Mouse (Mus musculus) liver, adult 2 months (tissue): ENCODE measurements at regions not wholly inside any gene's neighbourhood (a gene's known extent, or its start where the extent isn't known, plus 50 kb on each side); places are given as distances from the start of the nearest gene placed in this dataset.

Experiments used
- DNase-seq: peaks from one replicate; pipeline ENCODE4 v3.0.0-alpha.2; 2011; ENCODE audit warnings: low read depth, low spot score; ENCODE audit errors: extremely low read depth
- H3K27ac ChIP-seq: fragments of 200-500 bp; replicated peaks from 2 replicates; pipeline ENCODE4 v1.5.1; 2012; ENCODE audit warnings: low read depth, mild to moderate bottlenecking, control low read depth, inconsistent platforms, low read length; ENCODE audit not compliant: insufficient read depth
- H3K27me3 ChIP-seq: fragments of 200-500 bp; 2 replicates; pipeline ENCODE4 v1.6.1; 2012; ENCODE audit warnings: mild to moderate bottlenecking, moderate library complexity, low read length, inconsistent platforms; ENCODE audit not compliant: control insufficient read depth, insufficient read depth
- H3K36me3 ChIP-seq: fragments of 200-500 bp; 2 replicates; pipeline ENCODE4 v1.6.1; 2012; ENCODE audit warnings: low read length, inconsistent platforms; ENCODE audit not compliant: control insufficient read depth, insufficient read depth
- H3K4me1 ChIP-seq: fragments of 200-500 bp; 2 replicates; pipeline ENCODE4 v1.6.1; 2011; ENCODE audit warnings: low read length; ENCODE audit not compliant: control insufficient read depth, insufficient read depth
- H3K4me3 ChIP-seq: fragments of 200-500 bp; 2 replicates; pipeline ENCODE4 v1.5.1; 2011; ENCODE audit warnings: low read depth, mild to moderate bottlenecking, control low read depth, low read length, moderate library complexity; ENCODE audit not compliant: insufficient read depth
- H3K79me2 ChIP-seq: fragments of 200-500 bp; 2 replicates; pipeline ENCODE4 v1.6.1; 2012; ENCODE audit warnings: inconsistent platforms, mild to moderate bottlenecking, low read length, moderate library complexity; ENCODE audit not compliant: control insufficient read depth, insufficient read depth
- H3K9ac ChIP-seq: fragments of 200-500 bp; 2 replicates; pipeline ENCODE4 v1.6.1; 2012; ENCODE audit warnings: low read depth, mild to moderate bottlenecking, control low read depth, inconsistent platforms, low read length
- CTCF ChIP-seq: fragments of 200-500 bp; IDR thresholded peaks from 2 replicates; pipeline ENCODE4 v1.5.1; 2011; ENCODE audit warnings: low read depth, low read length, control low read depth
- POLR2A ChIP-seq: fragments of 200-500 bp; IDR thresholded peaks from 2 replicates; pipeline ENCODE4 v1.6.1; 2011; ENCODE audit warnings: low read length, control low read depth; ENCODE audit not compliant: insufficient read depth; ENCODE audit errors: extremely low read depth
- WGBS: fragments of 180-500 bp; shearing (Covaris S2); methylation state at CpG from one replicate; pipeline ENCODE4 v1.1.7; 2018; 5-methylcytosine and 5-hydroxymethylcytosine counted together

DNA sequence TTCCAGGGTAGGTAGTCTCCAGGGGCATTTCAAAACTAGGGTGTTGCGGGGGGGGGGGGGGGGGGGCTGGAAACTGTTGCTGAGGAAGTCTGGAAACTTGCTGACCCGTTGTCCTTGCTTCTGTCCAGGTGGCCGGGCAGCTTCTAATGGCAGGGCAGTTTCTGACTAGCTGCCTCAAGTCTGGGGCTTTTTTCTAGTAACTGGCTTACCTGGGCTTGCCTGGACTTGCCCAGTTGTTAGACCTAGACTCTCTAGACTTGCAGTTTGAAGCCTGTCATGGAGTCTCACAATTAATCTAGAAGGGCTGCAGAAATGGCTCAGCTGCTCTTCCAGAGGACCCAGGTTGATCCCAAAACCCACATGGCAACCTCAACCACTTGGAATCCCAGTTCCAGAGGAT is 220.7 kb downstream of the Fam43a start:
- TF ChIP-seq CTCF (no peak), POLR2A (no peak)
- no peaks in the 10 kb centered on the region for H3K36me3 ChIP-seq
- 100% methylated on average over 3 of the region's 3 CpGs for WGBS
- no peaks in the 10 kb centered on the region for H3K79me2 ChIP-seq
- DNase-seq = no peak
- no peak overlapping the region for H3K27ac ChIP-seq
- no peak overlapping the region for H3K9ac ChIP-seq
- H3K4me1 ChIP-seq = peaks cover 10% of the 10 kb centered on the region
- H3K4me3 ChIP-seq = no peak overlapping the region
- no peaks in the 10 kb centered on the region for H3K27me3 ChIP-seq

DNA sequence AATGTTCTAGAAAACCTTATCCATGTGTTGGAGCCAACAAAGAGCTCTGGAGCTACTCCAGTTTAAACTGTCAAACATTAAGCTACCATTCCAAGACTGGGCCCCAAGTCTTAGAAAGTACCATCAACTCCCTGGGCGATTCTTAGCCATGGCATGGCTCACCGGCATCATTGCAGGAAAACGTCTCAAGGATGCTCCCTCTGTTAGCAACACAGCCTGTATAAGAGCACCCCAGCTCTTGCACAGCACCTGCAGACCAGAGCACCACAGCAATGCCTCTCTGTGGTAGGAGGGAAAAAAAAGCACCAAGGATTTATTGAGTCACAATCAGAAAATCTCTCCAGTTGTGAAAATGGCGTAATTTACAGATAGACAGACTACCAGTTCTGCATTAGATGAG is 221.2 kb downstream of the Fam43a start:
- Histone ChIP-seq H3K27me3 (no peaks in the 10 kb centered on the region), H3K4me3 (no peak overlapping the region), H3K27ac (no peak overlapping the region), H3K9ac (no peak overlapping the region), H3K36me3 (no peaks in the 10 kb centered on the region), H3K79me2 (no peaks in the 10 kb centered on the region), H3K4me1 (peaks cover 10% of the 10 kb centered on the region)
- TF ChIP-seq POLR2A (no peak), CTCF (no peak)
- DNase-seq = no peak
- WGBS = 78% methylated on average over 4 of the region's 4 CpGs

DNA sequence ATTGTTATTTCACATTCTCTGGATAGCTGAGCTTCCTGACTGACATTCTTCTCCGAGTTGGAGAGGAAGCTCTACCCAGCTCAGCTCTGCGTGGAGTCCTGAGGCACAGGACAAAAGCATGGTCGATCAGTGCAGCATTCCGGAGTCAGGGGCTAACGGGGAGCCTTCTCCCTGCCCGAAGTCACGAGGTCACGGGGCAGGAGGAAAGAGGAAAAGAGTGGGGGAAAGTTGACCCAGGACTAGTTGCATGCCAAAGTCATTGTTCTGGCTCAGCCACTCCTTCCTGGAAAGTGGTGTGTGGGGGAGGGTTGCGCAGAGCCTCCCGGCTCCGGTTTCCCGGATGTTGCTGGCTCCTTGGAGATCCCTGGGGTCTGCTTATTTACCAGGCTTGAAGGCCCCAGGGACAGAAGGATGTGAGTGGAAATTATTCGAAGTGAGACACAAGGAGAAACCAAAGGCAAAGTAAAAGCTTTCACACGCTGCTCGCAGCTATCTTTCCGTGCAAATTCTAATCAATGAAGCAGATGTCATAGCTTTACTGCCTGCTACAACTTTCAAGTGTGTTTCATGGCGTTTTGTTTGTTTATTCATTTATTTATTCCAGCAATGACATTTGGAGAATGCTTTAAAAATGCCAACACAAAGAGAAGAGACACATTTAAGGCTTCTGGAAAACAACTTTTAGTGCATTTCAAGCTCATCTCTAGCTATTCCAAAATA is 221.8 kb downstream of the Fam43a start:
- H3K4me3 ChIP-seq = peak overlapping the region; percentile 4; the same call in 1 of the 2 replicates
- DNase-seq = peak; percentile 43
- no peaks in the 10 kb centered on the region for H3K79me2 ChIP-seq
- no peaks in the 10 kb centered on the region for H3K36me3 ChIP-seq
- H3K4me1 ChIP-seq = peaks cover 10% of the 10 kb centered on the region
- no peaks in the 10 kb centered on the region for H3K27me3 ChIP-seq
- 4% methylated on average over 17 of the region's 17 CpGs for WGBS
- TF ChIP-seq POLR2A (no peak), CTCF (no peak)
- H3K9ac ChIP-seq = peak overlapping the region; percentile 4; the same call in 1 of the 2 replicates
- peak overlapping the region; percentile 21 for H3K27ac ChIP-seq

GRCm38 (mm10) chr16:30821911-30822578 is 222.5 kb downstream of the Fam43a start:
- Histone ChIP-seq H3K4me1 (peaks cover 10% of the 10 kb centered on the region), H3K27me3 (no peaks in the 10 kb centered on the region), H3K4me3 (no peak overlapping the region), H3K79me2 (no peaks in the 10 kb centered on the region), H3K9ac (no peak overlapping the region), H3K27ac (no peak overlapping the region), H3K36me3 (no peaks in the 10 kb centered on the region)
- TF ChIP-seq CTCF (no peak), POLR2A (no peak)
- WGBS = 64% methylated on average over 13 of the region's 13 CpGs
- no peak for DNase-seq

DNA sequence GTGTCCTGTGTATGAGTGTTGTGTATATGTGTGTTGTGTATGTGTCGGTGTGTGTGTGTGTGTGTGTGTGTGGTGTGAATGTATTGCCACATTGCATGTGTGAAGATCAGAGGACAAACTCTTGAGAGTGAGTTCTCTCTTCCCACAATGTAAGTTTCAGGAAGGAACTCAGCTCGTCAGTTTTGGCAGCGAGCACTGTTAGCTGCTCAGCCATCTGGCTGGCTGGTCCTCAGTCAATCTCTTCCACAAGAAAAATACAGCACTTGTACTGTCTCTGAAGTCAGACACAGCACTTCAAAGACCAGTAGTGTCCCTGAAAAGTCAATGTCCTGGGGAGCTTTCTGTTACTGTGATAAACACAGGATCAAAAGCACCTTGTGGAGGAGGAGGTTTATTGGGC is 226.6 kb downstream of the Fam43a start:
- Histone ChIP-seq H3K27ac (no peak overlapping the region), H3K9ac (no peak overlapping the region), H3K4me3 (no peak overlapping the region), H3K36me3 (no peaks in the 10 kb centered on the region), H3K27me3 (no peaks in the 10 kb centered on the region), H3K79me2 (no peaks in the 10 kb centered on the region), H3K4me1 (peaks cover 18% of the 10 kb centered on the region)
- no peak for TF ChIP-seq CTCF
- no peak for TF ChIP-seq POLR2A
- 67% methylated on average over 3 of the region's 3 CpGs for WGBS
- no peak for DNase-seq

DNA sequence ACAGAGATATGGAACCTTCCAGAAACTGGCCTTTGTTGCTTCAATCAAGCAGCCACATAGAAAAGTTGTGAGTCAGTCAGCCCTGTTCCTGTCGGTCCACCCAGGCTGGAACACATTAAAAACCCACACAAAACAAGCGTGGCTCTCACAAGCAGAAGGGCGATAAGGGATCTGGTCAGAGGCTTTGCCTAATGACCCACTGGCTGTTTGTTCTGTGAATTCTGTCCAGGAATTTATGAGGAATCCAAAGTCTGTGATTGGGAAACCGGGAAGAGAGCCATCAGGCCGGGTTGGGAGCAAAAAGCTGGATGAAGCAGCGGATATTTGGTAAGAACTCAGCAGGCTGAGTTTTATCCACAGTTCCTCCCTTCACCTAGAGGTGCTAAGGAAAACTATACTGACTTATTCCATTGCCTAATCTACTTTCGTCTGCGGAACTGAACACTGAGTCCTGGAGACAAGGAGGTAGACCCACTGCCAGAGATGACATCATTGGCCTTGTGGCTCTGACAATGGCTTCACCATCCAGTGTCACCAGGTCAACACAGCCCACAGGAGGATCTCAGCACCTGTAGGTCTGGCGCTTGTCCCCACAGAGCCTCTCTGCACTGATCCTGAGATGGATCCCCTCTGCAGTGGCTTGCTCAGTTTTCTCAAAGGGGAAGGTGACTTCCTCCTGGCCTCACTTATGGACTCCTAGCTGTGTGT is 228.5 kb downstream of the Fam43a start:
- H3K4me1 ChIP-seq = peaks cover 9% of the 10 kb centered on the region
- H3K79me2 ChIP-seq = no peaks in the 10 kb centered on the region
- TF ChIP-seq POLR2A = no peak
- TF ChIP-seq CTCF = 0 out of 2 replicates have a peak, but pooled peaks have one; percentile 15
- peak; percentile 95 for DNase-seq
- H3K27ac ChIP-seq = 0 out of 2 replicates have a peak overlapping the region, but pooled peaks have one; percentile 3
- no peaks in the 10 kb centered on the region for H3K36me3 ChIP-seq
- no peak overlapping the region for H3K4me3 ChIP-seq
- no peak overlapping the region for H3K9ac ChIP-seq
- H3K27me3 ChIP-seq = no peaks in the 10 kb centered on the region
- WGBS = 16% methylated on average over 9 of the region's 9 CpGs
